Mouse (Mus musculus): ENCODE results near the gene Fgf9. TPM values are rescaled to one million over a fixed set of nuclear protein-coding genes. Genes with fewer than 3 reads are reported as not detected.

Fgf9 gene
- polyA plus RNA-seq, 1 experiment from 2014 or later: 2.8 TPM

DNA sequence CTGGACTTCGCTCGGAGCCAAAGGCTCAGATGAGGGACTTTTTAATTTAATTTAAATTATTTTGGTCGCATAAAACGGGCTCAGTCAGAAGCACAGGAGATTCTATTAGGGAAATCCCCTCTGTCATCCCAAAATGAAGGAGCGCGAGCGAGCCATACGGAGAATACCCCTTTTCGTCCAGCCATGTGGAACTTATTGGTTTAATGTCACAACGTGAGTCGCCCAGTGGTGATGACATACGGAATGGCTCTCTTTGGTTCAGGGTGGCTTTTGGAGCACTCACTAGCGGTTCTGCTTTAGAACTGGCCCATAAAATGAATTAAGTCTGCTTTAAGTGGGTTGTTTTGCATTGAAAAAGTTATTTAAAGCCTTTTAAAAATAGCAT is 80.1 kb downstream of the Fgf9 start:
- peaks cover 4% of the 10 kb centered on the region; the same call in 1 of the 2 replicates for H3K27me3 ChIP-seq
- no peaks in the 10 kb centered on the region for H3K9me3 ChIP-seq
- peaks cover 13% of the 10 kb centered on the region for H3K4me1 ChIP-seq
- H3K4me3 ChIP-seq (replicated peaks): 0 out of 2 replicates have a peak overlapping the region, but pooled peaks have one; percentile 3
- ATAC-seq (ENCODE audit: low FRiP score): no peak
- no peak overlapping the region for H3K27ac ChIP-seq
- 41% methylated on average over 13 of the region's 13 CpGs for WGBS
- no peaks in the 10 kb centered on the region for H3K36me3 ChIP-seq (replicated peaks)
- peak overlapping the region; percentile 43 for H3K4me2 ChIP-seq
- H3K9ac ChIP-seq: no peak overlapping the region

DNA sequence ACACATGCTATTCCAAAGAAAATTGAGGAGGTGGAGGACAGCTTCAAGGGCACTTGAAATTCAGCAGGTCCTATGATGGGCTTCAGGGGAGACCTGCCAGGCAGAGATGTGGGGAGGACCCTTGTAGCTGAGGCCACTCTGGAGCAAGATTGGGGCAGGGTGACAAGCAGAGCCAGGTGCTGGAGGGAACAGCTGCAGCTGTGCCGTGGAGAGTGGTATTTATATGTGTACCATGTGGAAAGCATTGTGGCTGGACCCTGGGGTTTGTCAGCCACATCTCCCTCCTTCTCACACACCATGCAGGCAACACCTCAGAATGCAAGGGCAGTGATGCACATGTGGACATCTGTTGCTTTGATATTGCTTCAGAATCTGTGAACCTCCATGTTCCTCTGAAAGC is 81.8 kb downstream of the Fgf9 start:
- WGBS: 72% methylated on average over 1 of the region's 1 CpGs
- no peaks in the 10 kb centered on the region for H3K36me3 ChIP-seq (replicated peaks)
- H3K4me2 ChIP-seq: no peak overlapping the region
- H3K27me3 ChIP-seq: peaks cover 4% of the 10 kb centered on the region; the same call in 1 of the 2 replicates
- no peaks in the 10 kb centered on the region for H3K9me3 ChIP-seq
- H3K27ac ChIP-seq: no peak overlapping the region
- no peak overlapping the region for H3K4me3 ChIP-seq (replicated peaks)
- H3K4me1 ChIP-seq: peaks cover 13% of the 10 kb centered on the region
- no peak for ATAC-seq (ENCODE audit: low FRiP score)
- H3K9ac ChIP-seq: no peak overlapping the region

DNA sequence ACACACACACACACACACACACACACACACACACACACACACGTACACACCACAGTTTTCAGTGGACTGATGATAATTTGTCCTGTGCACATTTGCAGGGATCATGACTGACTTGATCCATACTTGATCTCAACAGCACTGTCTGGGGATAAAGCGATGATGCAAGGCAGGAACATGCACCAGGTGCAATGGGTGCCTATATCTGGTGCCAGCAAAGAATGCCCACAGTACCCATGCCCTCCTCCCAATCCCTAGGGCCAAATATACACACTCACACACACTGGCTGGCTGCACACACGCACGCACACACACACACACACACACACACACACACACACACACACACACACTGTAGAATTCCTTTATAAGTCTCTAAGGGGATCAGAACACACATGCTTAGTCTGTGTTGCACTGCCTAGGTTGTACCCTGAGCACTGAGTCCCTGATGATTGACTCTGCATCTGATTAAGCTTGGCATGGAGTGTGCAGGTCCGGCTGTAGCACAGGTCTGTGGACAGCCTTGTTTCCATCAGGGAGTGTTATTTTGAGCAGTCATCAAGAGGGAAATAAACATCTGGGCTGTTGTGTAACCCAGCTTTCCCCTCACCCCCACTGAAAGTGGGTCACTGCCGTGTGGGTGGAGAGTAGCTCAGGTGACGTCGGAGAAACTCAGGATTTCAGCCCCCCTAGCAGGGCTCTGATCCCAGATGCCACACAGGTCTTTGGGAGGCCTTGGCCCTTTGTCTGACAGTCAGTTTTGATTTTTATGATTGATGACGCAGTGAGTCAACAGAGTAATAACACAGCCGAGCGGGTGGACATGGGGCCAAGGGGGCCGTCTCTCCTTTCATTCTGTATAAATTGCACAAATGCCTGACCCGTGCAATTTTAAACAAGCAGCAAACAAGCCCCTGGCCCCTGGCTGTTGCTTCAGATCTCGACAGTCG is 83.4 kb downstream of the Fgf9 start:
- no peak overlapping the region for H3K4me2 ChIP-seq
- no peak overlapping the region for H3K4me3 ChIP-seq (replicated peaks)
- no peak overlapping the region for H3K27ac ChIP-seq
- no peak overlapping the region for H3K9ac ChIP-seq
- H3K27me3 ChIP-seq: peaks cover 4% of the 10 kb centered on the region; the same call in 1 of the 2 replicates
- H3K4me1 ChIP-seq: peaks cover 13% of the 10 kb centered on the region
- H3K36me3 ChIP-seq (replicated peaks): no peaks in the 10 kb centered on the region
- no peaks in the 10 kb centered on the region for H3K9me3 ChIP-seq
- WGBS: 73% methylated on average over 15 of the region's 15 CpGs
- ATAC-seq (ENCODE audit: low FRiP score): no peak

DNA sequence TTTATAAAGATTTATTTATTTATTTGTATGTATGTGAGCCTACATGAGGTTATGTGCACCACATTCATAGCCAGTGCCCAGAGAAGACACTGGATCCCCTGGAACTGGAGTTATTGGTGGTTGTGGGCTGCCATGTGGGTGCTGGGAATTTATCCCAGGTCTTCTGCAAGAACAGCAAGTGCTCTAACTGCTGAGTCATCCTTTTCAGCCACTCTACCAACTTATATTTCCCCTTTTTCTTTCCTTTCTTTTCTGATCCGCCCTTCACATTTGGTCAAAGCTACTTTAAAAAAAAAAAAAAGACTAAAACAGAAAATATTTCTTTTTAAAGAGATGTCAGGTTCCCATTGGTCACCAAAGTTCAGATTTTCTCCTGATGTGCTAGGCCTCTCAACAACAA is 90.3 kb downstream of the Fgf9 start:
- H3K4me1 ChIP-seq: no peaks in the 10 kb centered on the region
- no peak overlapping the region for H3K4me3 ChIP-seq (replicated peaks)
- no peak overlapping the region for H3K27ac ChIP-seq
- 80% methylated on average over 1 of the region's 1 CpGs for WGBS
- H3K9ac ChIP-seq: no peak overlapping the region
- no peaks in the 10 kb centered on the region for H3K9me3 ChIP-seq
- ATAC-seq (ENCODE audit: low FRiP score): no peak
- no peaks in the 10 kb centered on the region for H3K27me3 ChIP-seq
- no peak overlapping the region for H3K4me2 ChIP-seq
- no peaks in the 10 kb centered on the region for H3K36me3 ChIP-seq (replicated peaks)

Other genes starting within 250 kb of the Fgf9 start
- 50.2 and 52.4 TPM in 2 replicates for gene Ska3, start 244.4 kb upstream of the Fgf9 start, polyA plus RNA-seq (2016; fragmentation: Nextera tagmentation; extraction: Ambion mirVana)
- gene Mrpl57, start 244.3 kb upstream of the Fgf9 start, polyA plus RNA-seq (2016; fragmentation: Nextera tagmentation; extraction: Ambion mirVana): 129 and 141 TPM in 2 replicates
- gene Zdhhc20, start 180.3 kb upstream of the Fgf9 start, polyA plus RNA-seq (2016; fragmentation: Nextera tagmentation; extraction: Ambion mirVana): 58.9 and 61.2 TPM in 2 replicates
- 70.4 and 72.5 TPM in 2 replicates for gene Micu2, start 71.3 kb upstream of the Fgf9 start, polyA plus RNA-seq (2016; fragmentation: Nextera tagmentation; extraction: Ambion mirVana)